In genomic region chr1:185229406-185230201, GRCm38 (mm10) we compare ENCODE assay signal across 8 mouse cellular contexts. TPM values are rescaled to one million over a fixed set of nuclear protein-coding genes. Genes with fewer than 3 reads are reported as not detected.
DNase-seq lines count a peak whose midpoint lies in the region; ATAC-seq and TF ChIP-seq lines count a peak whose summit lies in the region.

No protein-coding gene starts in this region.

- no peaks in the 10 kb centered on the region for H3K27me3 ChIP-seq in forebrain, embryonic 10.5 days (ENCODE audit: poor library complexity, severe bottlenecking)
- no peaks in the 10 kb centered on the region for H3K27me3 ChIP-seq in forebrain, embryonic 14.5 days (replicated peaks; ENCODE audit: control insufficient read depth, insufficient read depth, low read length)
- no peaks in the 10 kb centered on the region for H3K27me3 ChIP-seq in heart, embryonic 14.5 days (ENCODE audit: control insufficient read depth, insufficient read depth, low read length)
- no peaks in the 10 kb centered on the region for H3K27me3 ChIP-seq in liver, postnatal 0 days (ENCODE audit: insufficient read depth, low read length)

- no peak for ATAC-seq in forebrain, embryonic 14.5 days
- ATAC-seq in heart, embryonic 14.5 days (ENCODE audit: insufficient number of reproducible peaks, insufficient read depth, low FRiP score, low read depth), result peak; percentile 21; the same call in 1 of the 2 replicates
- ATAC-seq in liver, postnatal 0 days, result peak; percentile 95

- no peak for DNase-seq in forebrain, embryonic 10.5 days (ENCODE audit: extremely low spot score, low spot score)
- no peak for DNase-seq in forebrain, embryonic 14.5 days (ENCODE audit: low spot score)
- DNase-seq in urinary bladder, postnatal 14 days (ENCODE audit: low spot score), result peak; percentile 63
- no peak for DNase-seq in urinary bladder, postnatal 25 days (ENCODE audit: low spot score)
- DNase-seq in liver, postnatal 0 days, result peak; percentile 39
- no peak for DNase-seq in thymus, postnatal 10 days (ENCODE audit: low spot score in 2 of 2)
- DNase-seq in ovary, postnatal 14 days (ENCODE audit: low spot score), result no peak

- TF ChIP-seq CTCF in liver, postnatal 0 days (IDR thresholded peaks at IDR 0.05; ENCODE audit: low read depth), result no peak

- H3K4me2 ChIP-seq in forebrain, embryonic 14.5 days (ENCODE audit: low read length), result no peak overlapping the region
- no peak overlapping the region for H3K4me2 ChIP-seq in heart, embryonic 14.5 days (ENCODE audit: low read length)
- H3K4me2 ChIP-seq in liver, postnatal 0 days (ENCODE audit: low read depth, low read length), result no peak overlapping the region

- no peak overlapping the region for H3K9ac ChIP-seq in forebrain, embryonic 14.5 days (ENCODE audit: low read length)
- H3K9ac ChIP-seq in heart, embryonic 14.5 days (ENCODE audit: low read length), result no peak overlapping the region
- H3K9ac ChIP-seq in liver, postnatal 0 days (replicated peaks), result no peak overlapping the region

- no peak for TF ChIP-seq EP300 in liver, postnatal 0 days (IDR thresholded peaks at IDR 0.05; ENCODE audit: low read depth)

- peaks cover 25% of the 10 kb centered on the region for H3K36me3 ChIP-seq in forebrain, embryonic 10.5 days (replicated peaks)
- peaks cover 22% of the 10 kb centered on the region for H3K36me3 ChIP-seq in forebrain, embryonic 14.5 days (ENCODE audit: control insufficient read depth, insufficient read depth, low read length)
- H3K36me3 ChIP-seq in heart, embryonic 14.5 days (ENCODE audit: control insufficient read depth, insufficient read depth, low read length), result peaks cover 29% of the 10 kb centered on the region
- peaks cover 30% of the 10 kb centered on the region for H3K36me3 ChIP-seq in liver, postnatal 0 days (replicated peaks; ENCODE audit: insufficient read depth, low read length)

- H3K9me3 ChIP-seq in forebrain, embryonic 10.5 days, result no peaks in the 10 kb centered on the region
- H3K9me3 ChIP-seq in forebrain, embryonic 14.5 days (replicated peaks; ENCODE audit: control insufficient read depth, low read length), result no peaks in the 10 kb centered on the region
- no peaks in the 10 kb centered on the region for H3K9me3 ChIP-seq in heart, embryonic 14.5 days (ENCODE audit: control insufficient read depth, low read length)
- H3K9me3 ChIP-seq in liver, postnatal 0 days (ENCODE audit: low read length), result no peaks in the 10 kb centered on the region

- 82% methylated on average over 7 of the region's 7 CpGs for WGBS in forebrain, embryonic 10.5 days
- WGBS in forebrain, embryonic 14.5 days, result 83% methylated on average over 7 of the region's 7 CpGs
- WGBS in heart, embryonic 14.5 days, result 47% methylated on average over 7 of the region's 7 CpGs
- 48% methylated on average over 7 of the region's 7 CpGs for WGBS in liver, postnatal 0 days (ENCODE audit: insufficient replicate concordance)

- H3K4me3 ChIP-seq in forebrain, embryonic 10.5 days, result no peak overlapping the region
- H3K4me3 ChIP-seq in forebrain, embryonic 14.5 days (ENCODE audit: low read depth, low read length), result no peak overlapping the region
- H3K4me3 ChIP-seq in heart, embryonic 14.5 days (ENCODE audit: control insufficient read depth in 1 of 2, insufficient read depth in 1 of 2, low read depth in 1 of 2, low read length in 2 of 2), result no peak overlapping the region
- no peak overlapping the region for H3K4me3 ChIP-seq in liver, postnatal 0 days (ENCODE audit: low read depth, low read length)

- H3K27ac ChIP-seq in forebrain, embryonic 10.5 days, result peak overlapping the region; percentile 65; the same call in 1 of the 2 replicates
- H3K27ac ChIP-seq in forebrain, embryonic 14.5 days (ENCODE audit: low read depth, low read length), result no peak overlapping the region
- peak overlapping the region; percentile 33 to 66 for H3K27ac ChIP-seq in heart, embryonic 14.5 days (replicated peaks in 1 of 2; ENCODE audit: control insufficient read depth in 1 of 2, insufficient read depth in 1 of 2, low read depth in 2 of 2, low read length in 2 of 2)
- H3K27ac ChIP-seq in liver, postnatal 0 days (ENCODE audit: low read depth), result peak overlapping the region; percentile 62

- H3K4me1 ChIP-seq in forebrain, embryonic 10.5 days, result 0 out of 2 replicates have a peak, but pooled peaks cover 4% of the 10 kb centered on the region
- H3K4me1 ChIP-seq in forebrain, embryonic 14.5 days (ENCODE audit: control insufficient read depth, insufficient read depth, low read length), result no peaks in the 10 kb centered on the region
- peaks cover 5 to 10% of the 10 kb centered on the region in 2 experiments for H3K4me1 ChIP-seq in heart, embryonic 14.5 days (ENCODE audit: control insufficient read depth in 2 of 2, insufficient read depth in 2 of 2, low read length in 2 of 2)
- peaks cover 8% of the 10 kb centered on the region for H3K4me1 ChIP-seq in liver, postnatal 0 days (ENCODE audit: insufficient read depth)

RNA-seq across cellular contexts. Expression of gene Rab3gap2, which starts 25.7 kb away (rescaled TPM):
- 18.4 and 19.0 TPM in 2 replicates for polyA plus RNA-seq in forebrain, embryonic 10.5 days (2016; fragmentation: Nextera tagmentation; extraction: Ambion mirVana)
- polyA plus RNA-seq in forebrain, embryonic 14.5 days (2014; fragmentation: Nextera tagmentation; extraction: Ambion mirVana), result 18.2 and 22.9 TPM in 2 replicates
- polyA plus RNA-seq in heart, embryonic 14.5 days (2014; fragmentation: Nextera tagmentation; extraction: Ambion mirVana), result 17.8 TPM in 2 replicates
- 6.0 and 7.3 TPM in 2 replicates for polyA plus RNA-seq in liver, postnatal 0 days (2015; fragmentation: Nextera tagmentation; extraction: Ambion mirVana)

Comparison
In these comparisons a context has a peak if more than half of its experiments do, and no peak if none do; other contexts are left out.
1. DNase-seq: peak in urinary bladder, postnatal 14 days (single experiment) and liver, postnatal 0 days (single experiment); none in forebrain, embryonic 10.5 days (single experiment), forebrain, embryonic 14.5 days (single experiment), urinary bladder, postnatal 25 days (single experiment), thymus, postnatal 10 days (0 of 2) and ovary, postnatal 14 days (single experiment).